Mouse (Mus musculus) spleen, adult 12 weeks (tissue): ENCODE measurements at regions not wholly inside any gene's neighbourhood (a gene's known extent, or its start where the extent isn't known, plus 50 kb on each side); places are given as distances from the start of the nearest gene placed in this dataset.

Experiments
- DNase-seq: peaks from one replicate; pipeline ENCODE4 v3.0.0; 2022; ENCODE audit warnings: low spot score

DNA sequence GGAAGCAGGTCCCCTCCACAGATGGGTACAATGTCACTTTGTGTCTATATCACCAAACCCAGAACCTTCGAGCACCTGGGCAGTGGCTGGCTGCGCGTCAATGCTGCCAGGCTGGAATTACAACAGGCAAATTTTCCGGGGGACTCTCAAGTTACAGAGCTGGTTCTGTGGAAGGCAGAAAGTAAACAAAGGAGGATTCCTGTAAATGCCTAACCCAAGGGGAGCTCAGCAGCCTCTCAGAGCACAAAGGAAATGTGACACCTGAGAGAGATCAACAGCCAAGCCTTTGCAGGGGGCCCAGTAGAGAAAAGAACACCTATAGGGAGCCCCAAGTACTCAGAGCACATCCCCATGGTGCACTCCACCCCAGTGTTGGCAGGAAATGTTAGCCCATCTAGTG is 70.7 kb downstream of the Setd4 start:
- DNase-seq: no peak

DNA sequence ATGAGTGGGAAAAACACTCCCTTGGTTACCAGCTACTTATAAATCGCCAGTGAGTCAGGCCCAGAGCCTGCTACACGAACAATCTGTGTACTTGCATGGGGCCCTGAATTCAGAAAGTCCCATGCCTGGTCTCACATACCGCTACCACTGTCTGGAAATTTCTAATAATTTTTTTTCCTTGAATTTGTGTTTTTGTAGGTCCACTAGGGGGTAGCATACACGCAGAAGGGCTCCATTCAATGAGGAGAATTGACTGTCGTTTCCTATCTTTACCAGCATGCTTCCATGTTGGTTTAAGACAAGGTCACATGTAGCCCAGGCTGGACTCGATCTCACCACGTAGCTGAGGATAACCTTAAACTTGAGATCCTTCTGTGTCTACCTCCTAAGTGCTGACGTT is 71.9 kb downstream of the Setd4 start:
- DNase-seq: no peak

DNA sequence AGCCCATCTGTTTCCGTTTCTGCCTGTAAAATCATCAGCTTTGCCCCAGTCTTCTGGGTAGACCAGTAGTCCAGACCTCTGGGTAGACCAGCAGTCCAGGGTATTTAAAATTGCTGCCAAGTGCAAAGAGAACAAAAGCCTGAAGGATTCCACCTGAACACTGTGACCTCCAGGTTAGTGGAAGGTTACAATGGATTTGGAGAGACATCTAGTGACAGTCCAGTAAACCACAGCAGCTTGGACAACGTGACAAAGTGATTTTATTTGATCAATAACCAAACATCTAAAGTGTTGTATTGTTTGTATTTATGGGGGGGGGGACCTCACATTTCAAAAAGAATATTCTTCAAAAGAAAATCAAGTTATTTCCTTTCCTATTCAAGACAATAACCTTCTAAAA is 81.4 kb downstream of the Setd4 start:
- no peak for DNase-seq

DNA sequence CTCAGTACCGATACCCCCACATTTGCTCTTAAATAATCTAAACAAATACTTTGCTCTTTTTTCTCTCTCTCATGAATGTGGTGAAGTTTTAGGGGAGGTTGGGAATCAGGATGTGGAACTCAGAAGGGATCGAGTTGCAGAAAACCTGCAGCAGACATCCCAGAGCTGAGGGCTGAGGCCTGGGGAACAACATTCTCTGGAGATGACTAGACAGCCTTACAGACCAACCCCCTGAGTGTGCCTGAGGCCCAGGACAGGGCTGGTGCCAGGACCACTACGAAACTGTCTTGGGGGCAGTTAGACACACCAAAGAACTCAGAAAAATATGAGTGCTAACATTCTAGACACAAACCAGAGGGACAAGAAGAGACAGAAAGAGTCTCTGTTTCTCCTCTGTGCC is 83.4 kb downstream of the Setd4 start:
- DNase-seq: no peak

DNA sequence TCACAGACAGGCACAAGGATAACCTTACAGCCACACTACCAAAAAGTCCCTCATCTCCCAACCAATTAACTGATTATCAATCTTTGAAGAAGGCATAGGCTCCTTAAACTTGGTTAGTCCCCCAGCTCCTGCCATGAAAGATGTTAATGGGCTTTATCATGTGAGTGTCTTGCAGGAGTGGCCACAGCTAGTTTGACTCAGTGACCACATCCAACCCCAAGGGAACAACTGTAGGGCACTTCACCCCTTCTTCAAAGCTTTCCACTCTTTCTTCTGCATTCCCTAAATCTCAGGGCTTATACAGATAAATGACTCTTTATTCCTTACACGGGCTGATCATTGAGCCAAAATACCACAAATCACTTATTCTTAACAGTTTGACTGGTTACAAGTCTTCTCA is 85.2 kb downstream of the Setd4 start:
- DNase-seq: no peak

DNA sequence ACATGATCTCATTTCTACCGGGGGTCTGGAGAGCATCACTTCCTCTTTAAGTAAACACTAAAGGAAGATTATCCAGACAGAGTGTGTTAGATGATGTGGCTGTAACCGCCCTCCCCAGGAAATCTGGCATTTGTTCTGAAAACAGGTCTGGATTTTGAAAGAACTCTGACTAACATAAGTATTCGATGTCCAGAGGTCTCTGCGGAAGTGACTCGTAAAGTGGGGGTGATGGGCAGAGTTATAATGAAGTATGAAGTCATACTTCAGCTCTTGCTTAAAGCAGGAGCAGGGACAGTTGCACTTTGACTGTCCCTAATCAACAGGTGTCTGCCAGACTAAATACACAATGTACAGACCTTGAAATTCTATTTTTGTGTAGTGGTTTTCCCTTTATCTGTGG is 87.1 kb downstream of the Setd4 start:
- no peak for DNase-seq

DNA sequence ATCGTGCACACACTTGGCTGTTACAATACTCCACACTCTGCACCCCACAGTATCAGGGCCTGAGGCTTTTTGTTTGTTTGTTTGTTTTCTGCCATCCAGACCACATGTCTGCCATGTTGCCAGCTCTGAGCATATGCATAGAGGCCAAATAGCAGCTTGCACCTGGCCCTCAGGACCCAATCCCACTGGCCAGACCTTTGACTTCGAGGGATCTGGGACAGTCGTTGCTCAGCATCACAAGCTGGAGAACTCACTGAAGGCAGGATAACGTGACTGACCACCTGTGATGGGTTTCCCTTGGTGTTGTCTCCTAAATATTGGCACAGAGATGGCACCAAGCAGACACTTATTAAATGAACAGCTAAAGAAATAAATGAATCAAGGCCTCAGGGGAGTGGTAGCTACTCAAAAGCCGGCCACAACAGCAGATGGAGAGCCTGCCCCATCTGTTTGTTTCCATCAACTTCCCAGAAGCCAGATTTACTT is 88.4 kb downstream of the Setd4 start:
- DNase-seq: no peak

DNA sequence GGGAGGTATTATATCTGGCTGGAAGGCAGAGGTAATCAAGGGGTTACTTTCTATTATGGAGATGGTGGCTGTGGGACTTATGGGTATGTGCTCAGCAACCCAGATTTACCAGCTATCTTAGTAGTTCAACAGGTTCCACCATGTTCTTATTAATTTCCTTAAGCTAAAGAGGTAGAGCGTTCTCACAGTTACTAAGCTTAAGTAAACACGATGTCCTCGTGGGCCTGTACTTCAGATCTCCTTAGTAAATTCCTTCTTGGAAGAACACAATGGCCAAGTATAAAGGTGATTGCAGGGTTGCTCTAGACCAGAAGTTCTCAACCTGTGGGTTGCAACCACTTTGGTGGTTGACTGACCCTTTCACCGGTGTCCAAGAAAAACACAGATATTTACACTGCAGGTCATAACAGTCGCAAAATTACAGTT is 90.2 kb downstream of the Setd4 start:
- DNase-seq: no peak

DNA sequence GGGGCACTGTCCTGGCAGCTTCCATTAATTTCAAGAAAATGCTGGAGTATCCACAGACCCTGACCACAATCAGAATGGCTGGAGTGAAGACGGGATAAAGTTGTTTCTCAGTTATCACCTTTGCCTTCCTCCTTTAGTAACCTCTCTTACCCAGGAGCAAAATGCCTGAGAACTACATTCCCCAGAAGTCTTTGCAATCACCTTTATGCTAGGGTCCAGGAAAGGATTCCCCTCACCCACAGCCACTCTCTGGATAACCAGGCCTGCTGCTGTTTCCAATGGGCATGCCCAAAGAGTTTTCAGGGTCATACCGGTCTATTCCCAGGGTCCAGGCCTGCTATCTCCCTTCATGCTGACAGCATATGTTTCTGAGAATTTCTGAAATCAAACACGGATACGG is 91.9 kb downstream of the Setd4 start:
- no peak for DNase-seq

DNA sequence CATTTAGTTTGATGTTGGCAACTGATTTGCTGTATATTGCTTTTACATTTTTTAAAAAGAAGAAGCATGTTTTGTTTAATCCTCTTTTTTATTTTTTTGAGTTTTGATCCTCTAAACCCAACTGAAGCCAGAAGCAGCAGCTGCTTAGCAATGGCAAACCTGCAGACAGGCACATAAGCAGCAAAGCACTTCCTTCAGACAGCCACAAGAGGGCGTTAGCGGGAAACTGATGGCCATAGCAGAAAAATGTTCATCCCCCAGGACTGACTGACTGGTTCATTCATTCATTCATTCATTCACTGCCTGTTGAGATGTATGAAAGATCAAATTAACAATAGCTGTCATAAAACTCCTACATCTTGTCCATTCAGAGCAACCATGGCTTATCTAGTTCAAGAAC is 92.3 kb downstream of the Setd4 start:
- DNase-seq: no peak

DNA sequence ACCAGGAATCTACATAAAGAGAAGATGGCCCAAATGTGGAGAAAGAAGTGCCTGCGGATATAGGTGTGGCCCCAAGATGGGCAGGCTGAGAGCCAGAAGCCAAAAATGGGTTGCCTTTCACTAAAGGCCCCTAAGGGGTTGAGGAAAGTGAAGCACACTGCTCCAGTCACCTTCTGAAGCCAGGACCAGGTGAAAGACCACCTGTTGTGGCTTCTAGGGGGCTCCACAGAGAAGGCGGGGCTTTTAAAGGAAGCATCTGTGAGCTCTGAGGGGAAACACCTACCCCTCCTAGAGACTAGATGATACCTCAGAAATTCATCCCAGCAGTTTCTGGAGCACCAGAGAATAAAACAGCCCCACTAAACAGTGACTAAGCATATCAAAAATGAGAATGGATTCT is 105.1 kb downstream of the Setd4 start:
- DNase-seq: no peak

DNA sequence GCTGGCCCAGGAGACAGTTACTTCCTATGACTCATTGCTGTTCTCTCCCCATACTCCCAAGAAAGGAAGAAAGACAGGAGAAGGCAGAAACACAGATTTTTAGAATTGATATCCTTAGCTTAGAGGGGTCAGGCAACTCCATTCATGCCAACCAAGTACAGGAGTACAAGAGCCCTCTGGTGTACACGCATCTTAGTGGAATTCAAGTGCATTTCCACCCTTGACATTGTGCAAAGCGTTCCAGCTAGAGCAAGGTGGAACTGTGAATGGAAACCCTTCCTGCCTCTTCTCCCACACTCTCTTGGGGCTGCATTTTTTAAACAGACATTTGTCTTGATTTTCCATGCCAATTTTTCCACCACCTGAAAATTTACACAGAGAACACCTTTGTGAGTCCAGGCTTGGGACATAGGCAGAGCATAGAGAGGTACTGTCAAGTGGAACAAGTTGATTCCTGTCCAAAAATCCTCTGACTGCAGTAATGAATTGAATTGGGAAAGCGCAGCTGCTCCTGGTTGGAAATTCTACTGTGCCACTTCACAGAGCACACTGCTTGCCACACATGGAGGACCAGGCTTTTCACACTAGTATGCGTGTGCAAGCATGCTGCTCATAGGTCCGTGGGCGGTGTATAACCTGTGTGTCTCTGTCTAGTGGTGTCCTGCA is 110.4 kb downstream of the Setd4 start:
- DNase-seq: no peak

DNA sequence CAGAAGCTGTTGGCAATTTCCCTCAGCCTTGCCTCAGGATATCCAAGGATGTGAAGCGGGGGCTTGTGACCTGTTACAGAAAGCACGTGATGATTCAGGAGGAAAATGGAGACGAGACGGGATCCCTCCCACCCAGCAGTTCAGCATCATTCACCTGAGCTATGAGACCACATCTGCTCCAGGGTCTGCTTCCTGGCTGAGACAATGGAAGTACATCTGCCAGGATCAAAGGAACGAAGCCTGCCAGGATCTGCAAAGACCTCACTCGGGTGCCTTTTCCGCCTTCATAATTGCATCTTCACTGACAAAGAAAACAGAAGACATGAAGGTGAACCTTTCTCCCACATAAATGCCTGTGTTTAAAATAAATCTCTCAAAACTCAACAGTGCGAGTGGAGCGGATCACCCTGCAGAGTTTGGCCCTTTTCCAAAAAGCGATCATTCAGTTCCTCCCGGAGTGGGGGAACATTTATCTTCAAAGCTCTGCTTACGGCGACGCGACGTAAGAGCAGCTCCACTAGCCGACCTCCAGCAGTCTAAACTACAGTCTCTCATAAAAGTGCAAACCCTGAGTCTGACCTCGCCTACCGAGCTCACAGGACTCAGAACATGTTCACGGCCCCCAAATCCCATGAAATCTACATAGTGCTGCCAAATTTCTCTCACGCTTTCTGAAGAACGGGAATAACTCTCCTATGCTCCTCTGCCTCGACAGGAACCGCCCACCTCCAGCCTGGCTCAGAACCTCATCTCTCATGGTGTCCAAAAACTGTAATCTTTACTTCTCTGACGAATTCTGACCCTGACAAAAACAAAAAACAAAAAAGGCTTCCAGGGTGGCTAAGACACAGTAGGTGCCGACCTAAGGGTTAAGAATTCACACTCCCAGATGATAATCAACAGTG is 117.0 kb downstream of the Setd4 start:
- DNase-seq: no peak

DNA sequence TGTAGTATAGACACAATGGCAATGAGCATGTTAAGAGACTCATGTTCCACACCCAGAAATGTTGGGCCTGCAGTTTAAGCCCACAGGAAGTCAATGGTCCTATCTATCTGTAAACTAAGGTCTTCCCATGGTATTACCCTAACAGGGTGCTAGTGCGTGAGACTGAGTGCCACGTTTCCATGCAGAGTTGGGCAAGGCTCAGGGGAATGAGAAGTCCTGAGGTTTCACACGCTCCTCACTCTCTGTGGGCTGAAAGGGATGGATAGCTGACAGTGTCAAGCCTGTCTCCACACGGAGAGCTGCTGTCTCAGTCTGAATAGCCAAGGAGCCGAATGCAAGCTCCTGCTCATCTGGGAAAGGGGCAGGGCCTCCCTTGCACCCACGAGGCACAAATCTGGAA is 133.9 kb downstream of the Setd4 start:
- DNase-seq: no peak

DNA sequence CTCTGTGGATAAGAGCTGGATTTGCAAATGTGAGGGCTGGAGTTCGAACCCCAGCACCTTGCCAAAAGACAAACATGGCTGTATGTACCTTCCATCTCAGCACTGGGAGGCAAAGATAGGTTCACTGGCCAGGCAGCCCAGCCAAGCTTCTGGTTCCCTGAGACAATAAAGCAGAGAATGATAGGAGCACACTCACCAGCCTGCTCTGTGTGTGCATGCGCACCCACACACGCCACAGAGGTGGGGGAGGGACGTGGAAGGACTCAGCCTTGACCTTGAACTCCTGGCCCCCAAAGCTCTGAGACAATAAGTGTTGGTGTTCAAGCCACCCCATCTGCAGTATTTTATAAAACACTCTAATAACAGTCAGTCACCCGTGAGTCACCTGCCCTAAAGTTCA is 138.1 kb downstream of the Setd4 start:
- no peak for DNase-seq

DNA sequence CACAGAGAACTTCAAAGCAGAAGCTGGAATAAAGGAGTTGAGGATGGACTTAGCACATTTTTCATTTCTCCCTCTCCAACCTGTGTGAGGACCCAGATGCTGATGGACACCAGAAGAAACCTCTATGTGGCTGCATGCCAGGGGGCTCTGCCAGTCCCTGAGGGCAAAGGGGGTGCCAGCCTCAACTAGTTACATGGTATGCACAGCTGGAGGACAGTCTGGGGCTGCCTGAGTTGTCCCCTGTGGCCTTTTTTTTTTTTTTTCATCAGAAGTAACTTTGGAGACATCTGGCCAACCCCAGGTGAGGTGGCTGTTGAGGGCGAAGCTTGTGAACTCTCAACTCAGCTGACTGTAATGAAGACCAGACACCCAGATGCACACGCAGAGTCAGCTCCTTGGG is 139.0 kb downstream of the Setd4 start:
- DNase-seq: no peak

DNA sequence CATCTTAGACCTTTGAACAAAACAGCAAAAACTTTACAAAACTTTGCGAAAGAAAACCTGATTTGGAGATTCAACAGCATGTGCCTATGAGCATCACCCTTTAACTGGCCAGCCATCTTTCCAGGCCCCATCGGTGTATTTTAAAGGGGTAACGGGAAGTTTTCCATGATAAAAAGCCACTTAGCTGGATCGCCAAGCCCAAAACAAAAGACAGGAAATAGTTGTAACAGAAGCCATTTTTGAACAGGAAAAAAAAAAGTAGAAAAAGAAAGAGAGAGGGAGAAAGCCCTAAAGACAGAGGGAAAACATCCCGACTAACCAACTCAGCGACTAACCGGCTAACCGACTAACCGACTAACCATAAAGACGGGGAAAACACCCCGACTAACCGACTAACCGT is 140.5 kb downstream of the Setd4 start:
- DNase-seq: no peak

DNA sequence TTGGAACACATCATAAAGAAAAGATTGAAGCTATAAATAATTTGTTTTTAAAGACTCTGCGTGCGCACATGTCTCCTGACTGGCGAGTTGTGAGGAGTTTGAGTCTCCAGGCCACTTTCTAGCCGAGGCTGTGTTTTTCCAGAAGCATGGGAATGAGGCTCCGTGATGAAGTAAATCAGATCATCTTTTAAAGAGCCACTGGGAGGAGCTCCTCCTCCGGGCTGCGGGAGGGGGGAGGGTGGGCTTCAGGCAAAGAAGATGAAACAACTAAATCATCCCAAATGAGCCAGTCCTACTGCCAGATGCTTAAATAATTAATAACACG is 141.6 kb downstream of the Setd4 start:
- no peak for DNase-seq

DNA sequence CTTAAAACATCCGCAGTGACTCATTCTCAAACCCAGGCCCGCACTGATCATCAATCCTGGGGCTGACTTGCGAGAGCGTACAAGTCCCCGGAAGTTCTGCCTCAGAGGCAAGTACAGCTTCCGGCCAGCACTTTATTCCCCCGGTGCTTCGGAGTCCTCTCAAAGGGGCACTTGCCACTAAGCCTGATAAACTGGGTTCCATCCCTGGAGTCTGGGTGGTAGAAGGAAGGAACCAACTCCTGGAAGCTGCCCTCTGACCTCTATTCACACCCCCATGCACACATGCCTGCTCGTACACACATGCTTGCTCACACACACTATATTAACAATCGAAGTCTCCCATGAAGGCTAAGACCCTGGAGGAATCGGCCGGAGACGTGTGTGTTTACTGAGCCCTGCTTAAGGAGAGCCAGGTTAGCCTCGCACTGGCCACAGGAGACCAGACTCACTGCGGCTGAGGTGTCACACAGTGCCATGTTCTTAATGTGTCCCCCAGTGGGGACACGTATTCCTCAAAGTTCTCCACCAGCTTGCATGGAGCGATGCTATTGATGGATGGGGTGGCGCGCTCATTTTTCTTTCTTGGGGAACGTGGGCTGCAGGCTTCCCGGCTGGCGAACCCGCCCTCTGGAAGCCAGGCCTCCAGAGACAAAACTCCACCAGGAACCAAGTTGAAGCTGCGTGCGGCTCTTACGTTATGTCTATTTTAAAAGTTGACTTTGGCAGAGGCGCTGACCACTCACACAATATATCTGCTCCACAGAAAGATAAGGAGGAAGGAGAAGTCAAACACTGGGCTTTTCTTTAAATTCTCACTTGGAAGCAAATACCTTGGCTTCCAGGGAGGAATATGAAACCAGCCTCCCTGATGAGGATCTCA is 142.2 kb downstream of the Setd4 start:
- DNase-seq: no peak

DNA sequence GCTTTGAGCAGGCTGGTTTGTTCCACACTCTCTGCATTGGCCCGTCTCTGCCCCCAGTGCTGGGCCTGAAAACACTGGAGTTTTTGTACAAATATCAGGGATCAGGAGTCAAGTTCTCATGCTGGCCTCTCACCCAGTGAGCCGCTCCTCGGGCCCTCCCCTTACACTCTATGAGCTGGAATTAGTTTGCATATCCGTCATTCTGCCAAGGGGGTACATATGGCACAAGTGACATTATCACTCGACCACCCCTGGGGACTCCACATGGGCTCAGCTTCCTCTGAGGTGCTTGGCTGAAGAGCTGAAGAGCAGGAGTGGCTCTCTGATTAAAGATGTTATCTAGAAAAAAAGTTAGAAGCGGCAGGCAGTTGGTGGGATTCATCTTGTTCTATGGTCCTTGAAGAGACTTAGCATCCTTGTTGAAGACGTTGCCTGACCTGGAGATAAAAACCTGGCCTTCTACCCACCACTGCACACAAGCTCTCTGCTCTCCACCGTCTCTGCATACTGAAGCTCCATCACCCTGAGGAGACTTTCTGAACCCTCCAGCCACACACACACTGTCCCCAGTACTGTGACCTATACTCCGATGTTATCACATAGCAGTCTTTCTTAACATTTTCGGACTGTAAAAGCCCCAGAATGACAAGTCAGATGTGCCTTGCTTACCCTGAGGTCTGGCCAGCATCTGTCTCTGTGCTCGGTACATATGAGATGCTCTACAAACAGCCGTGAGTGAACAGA is 144.2 kb downstream of the Setd4 start:
- no peak for DNase-seq

DNA sequence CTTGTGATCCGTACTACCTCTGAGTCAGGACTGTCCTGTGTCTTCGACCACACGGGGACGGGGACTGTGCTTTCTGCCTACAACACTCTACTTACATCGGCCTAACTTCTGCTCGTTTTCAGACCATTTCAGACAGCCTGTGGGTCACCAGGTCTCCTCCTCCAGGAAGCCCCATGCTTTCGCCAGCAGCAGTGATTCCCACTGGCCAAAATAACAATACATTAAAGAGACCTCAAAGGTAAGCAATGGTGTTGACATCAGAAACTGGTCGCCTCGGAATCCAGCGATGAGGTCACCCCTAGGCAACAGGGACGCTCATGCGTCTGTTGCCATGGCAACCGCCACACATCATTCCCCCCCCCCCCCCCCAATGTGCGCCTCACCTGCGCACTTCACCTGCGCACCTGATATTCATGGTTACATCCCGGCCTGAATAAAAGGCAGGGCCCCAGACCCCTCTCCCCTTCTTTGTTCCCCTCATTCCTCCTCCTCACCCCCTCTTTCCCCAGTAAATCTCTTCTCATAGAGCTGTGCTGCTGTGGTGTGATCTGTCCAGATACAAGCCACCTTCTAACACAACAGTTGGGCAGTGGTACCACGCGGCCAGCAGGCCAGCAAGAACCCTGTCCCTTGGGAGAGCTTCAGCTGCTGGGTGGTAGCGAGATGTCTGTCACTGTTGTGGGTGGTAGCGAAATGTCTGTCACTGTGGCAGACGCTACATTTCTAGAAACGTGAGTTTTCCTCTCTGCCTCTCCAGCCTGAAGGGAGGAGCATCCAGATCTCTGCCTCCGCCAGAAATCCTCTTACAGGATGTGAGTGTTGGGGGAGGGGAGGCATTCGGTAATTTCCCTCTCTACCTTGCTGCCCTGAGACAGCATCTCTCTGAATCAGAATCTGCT is 145.0 kb downstream of the Setd4 start:
- no peak for DNase-seq
